Mouse (Mus musculus) lung, postnatal 25 days (tissue): ENCODE data around the gene Ep400.

Source experiments
- DNase-seq: peaks from one replicate; pipeline ENCODE4 v3.0.0; 2022; ENCODE audit warnings: low spot score

The Ep400 gene

DNA sequence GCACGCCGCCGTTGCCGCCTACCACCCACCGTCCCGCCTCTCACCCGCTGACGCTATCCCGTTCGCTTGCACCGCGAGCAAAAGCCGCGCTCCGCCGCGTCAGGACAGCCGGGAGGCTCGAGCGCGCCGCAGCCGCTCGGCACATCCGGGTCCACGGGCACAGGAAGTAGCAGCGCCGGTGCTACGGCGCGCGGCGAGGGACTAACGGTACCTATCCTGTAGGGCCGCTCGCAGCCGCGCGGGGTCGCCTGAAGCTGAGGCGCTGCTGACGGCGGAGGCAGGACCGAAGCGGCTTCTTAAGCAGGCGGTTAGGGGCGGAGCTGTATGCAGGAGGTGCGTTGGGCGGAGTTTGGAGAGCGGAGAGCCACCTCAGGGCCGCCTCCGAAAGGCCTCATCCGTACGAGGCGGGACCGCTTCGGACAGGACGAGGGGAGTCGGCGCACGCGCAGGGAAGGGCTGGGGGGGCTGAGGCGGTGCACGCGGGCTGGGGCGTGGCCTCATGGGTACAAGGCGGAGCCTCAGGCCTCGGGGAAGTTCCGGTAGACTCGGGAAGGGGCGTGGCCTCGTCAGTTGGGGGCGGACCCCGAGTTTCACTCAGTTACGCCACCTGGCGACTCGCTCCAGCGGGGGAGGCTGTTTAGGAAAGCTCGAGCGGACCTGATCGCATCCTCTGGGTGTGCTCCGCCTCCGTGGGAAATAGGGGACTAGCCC lies at the start of gene Ep400:
Ep400 (minus strand) TSS at position 270 of the 711 bp plus-strand sequence.
- peak; percentile 99 for DNase-seq

DNA sequence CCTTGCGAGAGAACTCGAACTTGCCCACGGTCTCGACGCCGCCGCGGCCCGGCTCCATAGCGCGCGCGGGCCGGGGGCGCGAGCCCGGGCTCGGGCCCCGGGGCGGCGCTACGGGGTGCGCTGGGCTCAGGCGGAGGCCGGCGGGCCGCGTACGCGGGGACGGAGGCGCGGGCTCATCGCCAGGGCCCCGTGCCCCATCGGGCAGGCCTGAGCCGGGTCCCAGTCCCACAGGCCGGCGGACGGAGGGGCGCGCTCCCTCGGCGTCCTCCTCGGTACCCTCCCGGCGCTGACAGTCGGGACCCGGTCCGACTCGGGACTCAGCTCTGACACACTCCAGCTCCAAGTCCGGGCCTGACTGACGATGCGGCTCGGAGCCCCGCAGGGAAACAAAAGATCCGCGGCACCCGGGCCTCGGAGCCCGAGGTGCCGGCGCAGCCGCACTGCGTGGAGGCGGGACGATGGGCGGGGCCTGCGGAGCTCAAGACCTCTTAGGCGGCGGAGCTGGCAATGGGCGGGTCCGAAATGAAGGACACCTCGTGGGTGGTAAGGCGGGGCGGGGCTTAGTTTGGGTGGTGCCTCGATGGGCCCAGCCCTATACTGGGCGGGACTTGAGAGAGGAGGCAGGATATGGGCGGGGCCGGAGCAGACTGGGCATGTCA lies 39.3 kb upstream of the Ep400 start, which contains the start of gene Ulk1:
Ulk1 (minus strand) TSS at position 431 of the 659 bp plus-strand sequence.
- DNase-seq: peak; percentile 99

DNA sequence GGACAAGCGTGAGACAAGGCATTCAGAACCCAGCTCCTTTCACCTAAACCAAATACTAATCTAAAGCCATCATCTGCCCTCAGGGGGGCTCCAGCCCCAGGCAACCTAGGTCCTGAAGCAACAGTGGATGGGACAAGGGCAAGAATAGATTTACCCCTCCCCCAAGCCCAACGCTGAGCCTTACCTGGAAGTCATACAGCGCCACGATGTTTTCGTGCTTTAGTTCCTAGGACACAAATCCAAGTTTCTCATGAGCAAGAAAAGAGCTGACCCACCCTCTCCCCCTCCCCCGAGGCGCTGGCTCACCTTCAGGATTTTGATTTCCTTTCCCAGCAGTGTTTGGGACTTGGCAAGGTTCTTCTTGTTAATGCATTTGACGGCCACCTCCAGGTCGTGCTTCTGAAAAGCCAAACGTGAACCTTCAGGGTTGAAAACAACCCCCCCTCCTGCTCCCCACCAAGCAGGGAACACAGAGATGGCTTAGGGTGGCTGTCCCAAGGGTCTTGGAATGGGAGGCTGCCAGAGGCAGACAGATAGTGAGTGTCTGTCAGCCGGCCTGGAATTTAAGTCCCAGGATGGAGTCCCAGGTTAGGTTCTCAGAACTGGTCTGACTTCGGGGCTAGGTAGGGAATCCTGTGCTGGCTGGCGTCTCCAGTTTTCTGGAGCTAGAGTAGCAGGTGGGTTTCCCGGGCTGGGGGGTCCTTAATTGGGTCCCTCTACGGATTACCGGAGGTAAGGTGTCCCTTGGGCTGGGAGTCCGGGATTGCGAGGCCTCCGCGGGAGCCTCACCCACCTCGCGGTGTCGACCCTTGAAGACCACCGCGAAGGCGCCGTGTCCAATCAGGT lies 38.5 kb upstream of the Ep400 start:
- peak; percentile 8 for DNase-seq

DNA sequence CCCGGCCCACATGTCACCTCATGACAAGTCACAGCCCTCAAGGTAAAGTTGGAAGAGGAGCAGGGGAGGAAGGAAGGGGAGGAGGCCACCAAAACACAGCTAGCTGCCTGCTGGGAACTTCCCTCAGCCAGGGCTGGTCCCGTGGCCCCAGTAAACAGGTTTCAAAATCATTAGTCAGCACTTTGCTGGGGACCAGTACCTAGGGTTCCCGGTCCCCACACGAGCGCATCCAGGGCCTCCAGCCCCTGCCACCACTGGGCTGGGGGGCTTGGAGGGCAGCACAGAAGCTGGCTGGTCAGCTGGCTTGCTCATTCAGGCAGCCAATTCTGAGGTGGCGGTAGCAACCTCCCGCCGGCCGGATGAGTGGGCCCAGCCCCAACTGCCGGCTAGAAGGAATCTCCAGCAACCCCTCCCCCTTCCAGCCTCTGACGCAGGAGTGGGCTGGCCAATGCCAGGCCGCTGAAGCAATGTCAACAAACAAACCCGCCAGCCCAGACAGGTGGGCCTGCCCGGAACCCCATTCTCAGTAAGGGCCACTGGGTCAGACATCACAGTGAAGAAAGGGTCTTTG lies 37.6 kb upstream of the Ep400 start:
- peak; percentile 95 for DNase-seq

DNA sequence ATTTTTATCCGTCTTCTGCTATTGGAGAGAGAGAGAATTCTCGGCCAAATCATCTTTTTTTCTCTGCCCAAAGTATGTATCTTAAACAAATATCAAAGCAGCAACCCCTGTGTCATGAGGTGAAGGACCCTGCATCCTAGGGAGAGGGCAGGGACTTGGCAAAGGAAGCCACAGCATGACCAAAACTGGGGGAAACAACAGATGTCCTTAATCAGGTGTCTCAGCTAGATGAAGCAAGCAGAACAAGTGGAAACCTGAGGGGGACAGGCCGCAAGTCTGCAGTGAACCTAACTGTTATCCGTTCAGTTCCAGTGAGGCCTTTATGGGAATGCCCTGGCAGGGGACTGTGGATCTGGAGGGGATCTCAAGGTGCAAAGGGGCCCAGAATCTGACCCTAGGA lies 36.9 kb upstream of the Ep400 start:
- DNase-seq: no peak

DNA sequence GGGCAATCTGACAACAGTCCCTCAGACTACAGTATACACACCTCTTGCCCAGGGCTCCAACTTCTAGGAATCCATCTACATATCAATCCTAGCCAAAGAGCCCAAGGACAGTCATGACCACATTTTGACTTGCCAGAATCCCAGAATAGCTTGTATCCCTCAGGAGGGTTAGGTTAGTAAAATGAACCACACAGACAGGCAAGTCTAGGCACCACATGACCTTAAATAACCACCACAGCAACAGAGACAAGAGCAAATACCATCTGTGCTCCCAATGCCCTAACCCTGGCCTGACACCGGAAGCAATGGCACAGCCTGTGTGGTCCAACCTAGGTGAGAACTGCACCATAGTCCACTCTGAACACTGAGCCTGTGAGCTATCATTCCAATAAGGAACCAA lies 36.2 kb upstream of the Ep400 start:
- no peak for DNase-seq

DNA sequence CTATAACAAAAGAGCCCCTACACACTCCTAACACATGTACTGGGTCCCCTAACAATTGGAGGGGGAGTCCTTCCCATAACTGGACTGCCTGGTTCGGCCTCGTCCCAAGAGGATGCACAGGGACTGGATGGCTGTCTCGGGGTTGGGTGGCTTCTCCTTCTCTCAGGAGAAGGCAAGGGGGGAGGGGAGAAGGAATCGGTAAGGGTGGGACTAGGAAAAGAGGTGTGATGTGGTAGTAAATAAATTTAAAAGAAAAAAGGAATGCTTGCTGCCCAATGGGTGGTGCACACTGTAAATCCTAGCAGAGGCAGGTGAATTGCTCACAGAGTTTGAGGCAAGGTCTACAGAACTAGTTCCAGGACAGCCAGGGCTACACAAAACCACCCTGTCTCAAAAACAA lies 35.6 kb upstream of the Ep400 start:
- no peak for DNase-seq

DNA sequence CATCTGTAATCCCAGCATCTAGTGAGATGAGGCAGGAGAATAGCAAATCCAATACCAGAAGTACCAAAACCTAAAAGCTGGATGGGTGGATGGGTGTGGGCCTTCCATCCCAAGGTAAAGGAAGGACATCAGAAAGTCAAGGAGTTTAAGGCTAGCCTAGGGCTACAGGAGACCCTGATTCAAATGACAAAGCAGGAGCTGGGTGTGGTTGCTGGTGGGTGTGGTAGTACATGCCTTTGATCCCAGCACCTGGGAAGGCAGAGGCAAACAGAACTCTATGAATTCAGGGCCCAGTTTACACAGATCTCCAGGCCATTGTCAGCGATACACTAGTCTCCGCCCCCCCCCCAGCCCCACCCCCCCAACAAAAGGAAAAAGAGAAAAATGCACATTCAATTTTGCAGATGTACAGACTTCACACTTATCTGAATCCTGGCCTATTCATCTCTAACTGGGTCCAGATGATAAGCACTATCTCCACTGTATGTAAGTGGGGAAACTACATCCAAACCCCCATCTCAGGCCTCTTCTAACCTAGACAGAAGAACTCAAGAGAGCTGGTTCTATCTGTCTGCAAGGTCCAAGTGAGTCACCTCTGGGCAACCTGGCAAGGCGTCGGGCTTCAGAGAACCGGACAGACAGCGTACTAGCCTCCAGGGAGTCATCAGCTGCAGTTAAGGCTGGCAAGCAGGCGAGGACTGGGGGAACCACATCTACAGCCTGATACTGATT lies 33.7 kb upstream of the Ep400 start:
- no peak for DNase-seq

DNA sequence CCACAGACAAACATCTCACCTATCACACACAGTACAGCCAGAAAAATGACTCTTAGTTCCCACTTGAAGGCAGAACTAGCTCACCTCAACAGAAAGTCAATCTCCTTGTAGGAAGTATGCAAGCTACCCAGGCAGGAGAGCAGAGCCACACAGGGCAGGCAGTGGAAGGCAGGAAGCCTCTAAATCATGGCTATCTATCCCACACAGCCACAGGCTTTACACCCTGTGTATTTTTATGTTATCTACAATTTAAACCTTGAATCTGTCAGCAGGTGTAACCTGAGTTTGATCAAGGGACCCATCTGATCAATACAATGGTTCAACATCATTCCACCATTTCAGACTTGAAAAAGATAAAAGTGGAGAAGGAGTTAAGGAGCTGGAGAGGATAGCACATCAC lies 32.3 kb upstream of the Ep400 start:
- DNase-seq: no peak

DNA sequence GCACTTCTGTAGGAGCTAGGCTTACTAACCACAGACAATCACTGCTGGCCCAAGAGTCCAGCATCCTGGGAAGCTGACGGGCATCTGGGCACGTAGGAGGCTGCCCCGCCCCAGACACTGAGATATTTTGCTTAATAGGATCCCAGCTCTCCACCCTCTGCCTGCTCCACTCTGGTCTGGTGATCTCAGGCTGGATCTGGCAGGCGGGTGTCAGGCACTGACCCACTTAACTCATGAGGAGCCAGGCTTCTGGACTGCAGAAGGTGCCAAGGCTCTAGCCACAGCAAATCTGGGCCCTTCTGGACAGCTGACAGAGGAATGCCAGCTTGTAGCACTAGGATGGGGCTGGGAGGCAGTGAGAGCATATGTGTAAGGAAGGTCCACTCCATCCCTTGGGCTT lies 31.7 kb upstream of the Ep400 start:
- no peak for DNase-seq

DNA sequence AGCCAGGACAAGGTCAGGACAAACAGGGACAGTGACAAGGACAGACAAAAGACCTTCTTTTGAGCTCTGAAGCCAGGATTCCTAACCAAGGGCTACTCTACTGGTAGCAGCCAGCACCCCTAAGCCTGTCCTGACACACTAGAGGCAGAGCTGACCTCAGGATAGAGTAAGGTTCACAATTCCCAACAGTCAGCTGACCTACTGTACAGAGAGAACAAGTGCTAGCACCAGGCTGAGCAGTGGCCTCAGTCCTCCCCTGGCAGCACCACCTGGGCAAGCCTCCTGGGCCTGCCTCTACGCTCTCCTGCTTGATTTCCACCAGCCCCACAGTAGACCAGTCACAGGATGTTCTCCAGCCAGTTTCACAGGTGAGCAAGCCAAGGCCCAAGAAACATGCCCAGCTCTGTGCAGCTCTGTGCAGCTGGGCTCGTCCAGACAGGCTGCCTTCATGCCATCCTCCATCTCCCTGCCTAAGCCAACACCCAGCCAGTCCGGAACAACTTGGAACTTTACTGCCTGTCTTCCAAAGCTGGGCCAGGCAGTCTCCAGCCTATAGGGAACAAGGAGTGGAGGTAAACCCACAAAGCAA lies 30.6 kb upstream of the Ep400 start:
- DNase-seq: no peak

DNA sequence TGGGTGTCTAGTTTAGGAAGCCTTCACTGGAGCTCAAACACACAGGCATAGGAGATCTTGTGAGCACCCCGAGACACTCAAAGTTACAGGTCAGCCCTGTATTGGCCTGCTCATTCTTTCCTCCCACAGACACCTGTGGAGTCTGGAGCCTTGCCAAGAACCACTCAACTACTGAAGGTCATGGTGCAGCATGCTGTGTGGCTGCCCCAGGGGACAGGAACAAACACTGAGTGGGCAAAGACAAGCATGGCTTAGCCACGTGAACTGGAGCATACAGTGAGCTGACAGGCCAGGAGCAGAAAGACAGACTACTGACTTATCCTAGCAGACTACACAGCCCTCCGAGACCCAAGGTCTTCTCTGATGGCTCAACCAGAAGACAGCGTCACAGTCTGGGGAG lies 27.2 kb upstream of the Ep400 start:
- peak; percentile 67 for DNase-seq

DNA sequence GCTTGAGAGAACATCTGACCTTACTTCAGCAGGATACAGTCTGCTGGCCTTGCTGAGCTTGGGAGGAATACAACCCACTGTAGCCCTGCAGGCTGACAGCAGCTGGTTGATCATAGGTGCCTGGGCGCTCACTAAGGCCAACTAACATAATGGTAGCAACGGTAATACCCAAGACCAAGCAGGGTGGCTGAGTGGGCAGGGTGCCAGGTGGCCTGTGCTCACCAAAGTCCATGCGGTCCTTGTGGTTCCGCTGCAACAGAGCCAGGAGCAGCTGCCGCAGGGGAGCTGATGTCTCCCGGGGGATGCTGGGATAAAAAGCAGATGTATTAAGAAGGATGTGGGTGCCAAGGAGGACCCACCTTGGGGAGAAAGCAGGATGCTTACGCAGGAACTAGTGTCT lies 23.8 kb upstream of the Ep400 start:
- DNase-seq: no peak

DNA sequence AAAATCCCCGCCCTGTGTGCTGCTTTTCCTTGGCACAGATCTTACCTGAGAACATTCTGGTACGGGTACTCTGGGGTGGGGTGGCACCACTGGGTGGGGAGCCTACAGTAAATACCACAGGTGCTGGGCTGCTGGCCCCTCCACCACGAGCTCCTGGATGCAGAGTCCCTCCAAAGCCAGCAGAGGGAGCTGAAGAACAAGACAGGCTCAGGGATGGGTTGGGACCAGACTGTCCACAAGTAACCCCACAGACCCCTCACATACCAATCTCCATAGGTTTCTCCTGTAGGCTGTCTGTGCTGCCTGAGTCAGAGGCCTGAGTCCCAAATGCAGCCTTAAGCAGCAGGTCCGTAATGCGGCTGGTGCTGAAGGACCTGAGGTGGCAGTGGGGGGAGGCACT lies 18.2 kb upstream of the Ep400 start:
- DNase-seq: peak; percentile 62

DNA sequence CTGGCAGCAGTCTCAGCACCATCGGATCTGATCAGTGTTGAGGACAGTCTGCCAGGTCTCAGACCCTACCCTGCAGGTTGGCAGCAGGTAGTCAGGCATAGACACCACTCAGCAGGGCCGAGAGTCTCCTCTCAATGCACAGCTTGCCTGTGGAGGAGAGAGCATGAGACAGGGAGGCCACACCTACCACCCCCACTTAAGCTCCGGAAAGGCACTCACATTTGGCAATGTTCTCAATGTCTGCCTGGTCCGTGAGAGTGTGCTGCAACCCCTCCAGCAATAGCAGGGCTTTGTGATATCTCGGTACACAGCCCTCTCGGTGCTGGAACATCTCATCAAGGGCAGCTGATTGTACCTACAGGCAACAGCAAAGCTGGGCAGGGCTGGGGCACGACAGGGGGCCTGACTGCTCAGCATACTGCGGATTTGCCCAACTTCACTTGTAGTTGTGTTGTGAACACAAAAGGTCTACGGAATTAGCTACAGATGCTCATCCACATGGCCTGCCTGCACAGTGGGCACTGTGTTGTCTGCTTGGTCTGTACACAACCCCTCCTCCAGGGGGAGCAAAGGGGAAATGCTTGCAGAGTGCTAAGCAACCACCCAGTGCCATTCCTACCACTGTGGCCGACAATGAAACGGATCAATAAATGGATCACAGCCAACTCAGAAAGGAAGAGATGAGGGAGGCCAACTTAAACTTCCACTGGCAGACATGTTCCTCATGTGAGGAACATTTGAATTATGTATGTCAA lies 15.7 kb upstream of the Ep400 start:
- no peak for DNase-seq

DNA sequence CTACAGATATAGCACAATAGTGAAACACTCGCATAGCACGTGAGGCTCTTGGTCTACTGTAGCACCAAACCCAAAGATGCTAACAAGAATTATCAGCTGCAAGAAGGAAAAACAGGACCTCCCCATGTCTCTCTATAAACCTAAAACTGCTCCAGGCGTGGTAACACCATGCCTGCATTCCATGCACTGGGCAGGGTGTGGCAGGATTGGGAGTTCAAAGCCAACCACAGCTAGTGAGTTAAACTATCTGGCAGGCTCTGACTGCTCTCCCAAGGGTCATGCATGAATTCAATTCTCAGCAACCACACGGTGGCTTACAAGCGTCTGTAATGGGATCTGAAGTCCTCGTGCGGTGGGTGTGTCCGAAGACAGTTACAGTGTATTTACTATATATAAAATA lies 12.6 kb upstream of the Ep400 start:
- DNase-seq: no peak

DNA sequence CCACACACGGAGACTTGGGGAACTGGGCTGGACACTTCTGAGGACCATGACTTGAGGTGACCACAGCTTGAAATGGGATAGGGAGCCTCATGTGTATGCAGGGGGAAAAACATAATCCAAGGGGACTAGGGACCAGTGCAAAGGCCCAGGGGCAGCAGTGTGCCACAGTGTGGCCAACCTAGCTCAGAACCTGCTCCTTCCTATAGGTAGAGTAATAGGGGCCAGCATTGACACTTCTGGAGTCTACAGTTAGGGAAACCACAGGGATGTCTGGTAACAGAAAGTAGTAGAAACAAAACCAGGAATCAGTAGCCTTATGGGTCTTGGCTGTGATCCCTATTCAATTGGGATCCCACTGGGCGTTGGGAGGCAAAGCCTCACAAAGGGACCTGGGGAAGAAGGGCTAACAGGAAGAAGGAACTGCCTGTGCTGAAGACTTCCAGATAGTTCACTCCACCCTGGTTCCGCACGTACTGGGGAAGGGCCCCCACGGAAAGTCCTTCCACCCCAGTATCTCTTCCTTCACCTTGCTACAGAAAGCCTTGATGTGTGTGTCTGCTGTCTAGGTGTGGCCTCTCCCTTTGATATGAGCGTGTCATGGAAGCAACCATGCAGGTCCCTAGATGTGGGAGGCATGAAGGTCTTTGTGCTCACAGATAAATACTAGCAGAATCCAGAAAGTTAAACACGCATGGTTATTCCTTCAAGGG lies 11.2 kb upstream of the Ep400 start:
- DNase-seq: no peak

DNA sequence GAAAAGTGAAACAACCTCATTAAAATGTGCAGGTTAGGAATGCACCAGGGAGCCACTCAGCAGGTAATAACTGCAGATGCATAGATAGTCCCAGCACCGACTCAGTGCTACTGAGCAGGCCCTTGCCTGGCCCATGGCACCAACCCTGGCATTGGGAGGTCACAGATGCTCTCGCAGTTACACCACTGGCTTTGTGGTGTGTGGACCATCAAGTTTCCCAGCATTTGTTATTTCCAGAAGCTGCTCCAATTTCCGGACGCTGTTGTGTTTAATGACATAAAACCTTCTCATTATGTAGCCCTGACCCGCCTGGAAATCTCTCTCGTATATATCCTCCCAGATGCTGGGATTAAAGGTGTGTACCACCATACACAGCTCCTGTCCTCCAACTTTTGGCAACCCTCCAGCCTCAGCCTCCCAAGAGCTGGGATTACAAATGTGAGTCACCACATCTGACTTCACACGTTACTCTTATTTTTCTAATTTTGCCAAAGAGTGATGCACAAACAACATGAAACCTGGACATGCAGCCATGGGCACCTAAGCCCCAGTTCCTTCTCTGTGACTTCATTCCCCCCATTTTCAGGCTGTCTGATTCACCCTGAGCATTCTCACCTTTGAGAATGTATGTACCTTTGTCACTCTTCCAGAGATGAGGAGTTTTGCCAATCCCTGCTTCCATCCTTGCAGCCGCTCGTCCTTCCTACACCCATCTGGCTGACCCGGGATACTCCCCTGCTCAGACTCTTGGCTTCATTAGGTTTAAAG lies 10.4 kb upstream of the Ep400 start:
- no peak for DNase-seq
